ENCODE assay signal across 7 mouse cellular contexts in genomic region chr1:118435001-118435473, GRCm38 (mm10). TPM values are rescaled to one million over a fixed set of nuclear protein-coding genes. Genes with fewer than 3 reads are reported as not detected.
DNase-seq lines count a peak whose midpoint lies in the region; ATAC-seq and TF ChIP-seq lines count a peak whose summit lies in the region.

No protein-coding gene starts in this region.

- H3K27ac ChIP-seq in left cerebral cortex, adult 2 months: peak overlapping the region; percentile 28; the same call in 1 of the 2 replicates
- peak overlapping the region; percentile 53 for H3K27ac ChIP-seq in brown adipose tissue, adult 24 weeks (replicated peaks; ENCODE audit: low read depth, low read length)
- peak overlapping the region; percentile 79 for H3K27ac ChIP-seq in forebrain, postnatal 0 days (ENCODE audit: low read depth, low read length)
- H3K27ac ChIP-seq in midbrain, postnatal 0 days (ENCODE audit: low read depth, low read length): 0 out of 2 replicates have a peak overlapping the region, but pooled peaks have one; percentile 13

- intact Hi-C loops in left cerebral cortex, adult 2 months (cut with DNase I): no loop called here

- H3K4me3 ChIP-seq in left cerebral cortex, adult 2 months: no peak overlapping the region
- no peak overlapping the region for H3K4me3 ChIP-seq in brown adipose tissue, adult 24 weeks (ENCODE audit: insufficient read depth, low read depth, low read length)
- 0 out of 2 replicates have a peak overlapping the region, but pooled peaks have one; percentile 4 for H3K4me3 ChIP-seq in forebrain, postnatal 0 days (ENCODE audit: low read depth, low read length)
- H3K4me3 ChIP-seq in midbrain, postnatal 0 days (ENCODE audit: low read depth, low read length): no peak overlapping the region

- peak; percentile 78 for ATAC-seq in forebrain, postnatal 0 days
- 0 out of 2 replicates have a peak, but pooled peaks have one; percentile 44 for ATAC-seq in midbrain, postnatal 0 days (ENCODE audit: low FRiP score)
- no peak for ATAC-seq in monocyte, adult 5-6 weeks (replicated peaks; ENCODE audit: insufficient number of reproducible peaks, low FRiP score, low TSS enrichment, poor library complexity, severe bottlenecking)

- WGBS in forebrain, postnatal 0 days: 16% methylated on average over 10 of the region's 10 CpGs
- 57% methylated on average over 10 of the region's 10 CpGs for WGBS in midbrain, postnatal 0 days

- peak overlapping the region; percentile 20 for H3K4me2 ChIP-seq in forebrain, postnatal 0 days (ENCODE audit: low read depth)
- no peak overlapping the region for H3K4me2 ChIP-seq in midbrain, postnatal 0 days (ENCODE audit: low read depth, low read length, poor library complexity, severe bottlenecking)

- 0 out of 2 replicates have a peak overlapping the region, but pooled peaks have one; percentile 26 for H3K9ac ChIP-seq in forebrain, postnatal 0 days
- no peak overlapping the region for H3K9ac ChIP-seq in midbrain, postnatal 0 days (replicated peaks; ENCODE audit: low read length, poor library complexity, severe bottlenecking)

- peaks cover 5% of the 10 kb centered on the region; the same call in 1 of the 2 replicates for H3K4me1 ChIP-seq in brown adipose tissue, adult 24 weeks (ENCODE audit: control insufficient read depth, insufficient read depth, insufficient read length, low read length)
- H3K4me1 ChIP-seq in forebrain, postnatal 0 days (ENCODE audit: insufficient read depth): peaks cover 20% of the 10 kb centered on the region
- H3K4me1 ChIP-seq in midbrain, postnatal 0 days (ENCODE audit: insufficient read depth, low read length): no peaks in the 10 kb centered on the region

- no peaks in the 10 kb centered on the region for H3K36me3 ChIP-seq in forebrain, postnatal 0 days (ENCODE audit: insufficient read depth)
- no peaks in the 10 kb centered on the region for H3K36me3 ChIP-seq in midbrain, postnatal 0 days (ENCODE audit: insufficient read depth, low read length)

- no peaks in the 10 kb centered on the region for H3K9me3 ChIP-seq in forebrain, postnatal 0 days (ENCODE audit: low read length)
- H3K9me3 ChIP-seq in midbrain, postnatal 0 days (ENCODE audit: low read length): no peaks in the 10 kb centered on the region

- DNase-seq in left cerebral cortex, adult 2 months (ENCODE audit: extremely low spot score in 1 of 2, low spot score in 2 of 2): no peak
- no peak for DNase-seq in left cerebral cortex, adult 9 months (ENCODE audit: low spot score in 2 of 2)
- peak; percentile 69 for DNase-seq in forebrain, postnatal 0 days
- DNase-seq in midbrain, postnatal 0 days (ENCODE audit: low spot score): peak; percentile 47
- DNase-seq in thymus, postnatal 14 days: no peak

- H3K27me3 ChIP-seq in forebrain, postnatal 0 days (ENCODE audit: insufficient read depth, low read length): no peaks in the 10 kb centered on the region
- H3K27me3 ChIP-seq in midbrain, postnatal 0 days (ENCODE audit: insufficient read depth, low read length): no peaks in the 10 kb centered on the region

- TF ChIP-seq CTCF in left cerebral cortex, adult 2 months (IDR thresholded peaks at IDR 0.05): no peak
- TF ChIP-seq CTCF in forebrain, postnatal 0 days (IDR thresholded peaks at IDR 0.05; ENCODE audit: low read depth): no peak
- no peak for TF ChIP-seq CTCF in midbrain, postnatal 0 days (IDR thresholded peaks at IDR 0.05)

RNA-seq across cellular contexts. Expression of gene Clasp1, which starts 46.2 kb away (rescaled TPM):
- 100 to 1,000 TPM; 112 to 118 TPM for total RNA-seq in left cerebral cortex, adult 2 months (2021)
- 11.5 and 15.4 TPM in 2 replicates for polyA plus RNA-seq in brown adipose tissue, adult 24 weeks (2012; ENCODE audit: insufficient read depth, insufficient read length, missing spikeins)
- total RNA-seq in forebrain, postnatal 0 days (2014; rRNA removed): 134 and 168 TPM in 2 replicates
- polyA plus RNA-seq in forebrain, postnatal 0 days (2015; fragmentation: Nextera tagmentation; extraction: Ambion mirVana): 36.8 and 67.3 TPM in 2 replicates
- total RNA-seq in midbrain, postnatal 0 days (2014; rRNA removed): 141 and 153 TPM in 2 replicates
- 53.7 and 75.9 TPM in 2 replicates for polyA plus RNA-seq in midbrain, postnatal 0 days (2015; fragmentation: Nextera tagmentation; extraction: Ambion mirVana)
- 27.5 to 66.1 TPM (median 30.9 TPM) in 3 replicates for total RNA-seq in monocyte, adult 5-6 weeks (2017)

Comparison
In these comparisons a context has a peak if more than half of its experiments do, and no peak if none do; other contexts are left out.
1. DNase-seq: peak in forebrain, postnatal 0 days (single experiment) and midbrain, postnatal 0 days (single experiment); none in left cerebral cortex, adult 2 months (0 of 2), left cerebral cortex, adult 9 months (0 of 2) and thymus, postnatal 14 days (single experiment).
2. H3K27ac ChIP-seq: peak in every context shown above with its lines; median percentile 79 in forebrain, postnatal 0 days; 53 in brown adipose tissue, adult 24 weeks; 28 in left cerebral cortex, adult 2 months; 13 in midbrain, postnatal 0 days.